Comparison of ENCODE assay signal across 19 mouse cellular contexts in genomic region chr9:26681516-26681915, GRCm38 (mm10). TPM values are rescaled to one million over a fixed set of nuclear protein-coding genes. Genes with fewer than 3 reads are reported as not detected.
DNase-seq lines count a peak whose midpoint lies in the region; ATAC-seq and TF ChIP-seq lines count a peak whose summit lies in the region.
"Had no signal": no experiment of that assay in that cellular context is flagged by ENCODE, and none has a peak within 500 bp of the region (broad histone marks: within the 10 kb centered on the region; RNA-seq: fewer than 3 reads in every experiment).

No protein-coding gene starts in this region.

- peak; percentile 19 to 53 for DNase-seq in cerebellum, adult 2 months
- no peak for DNase-seq in cerebellum, adult 8-10 months
- DNase-seq in kidney, adult 18-20 months: peak; percentile 57
- DNase-seq in brain, adult 2 months (ENCODE audit: low read depth, low spot score): peak; percentile 73
- peak; percentile 79 to 84 for DNase-seq in kidney, postnatal 25 days
- DNase-seq in thymus, postnatal 0 days (ENCODE audit: low spot score): no peak
- no peak for DNase-seq in spleen, postnatal 10 days (ENCODE audit: low spot score in 2 of 2)
- DNase-seq: adrenal gland, adult 8-10 months; heart, adult 2 months; layer of hippocampus, adult 9-11 months; thymus, adult 2 months had no signal

- no peak for TF ChIP-seq CTCF in cerebellum, adult 2 months (IDR thresholded peaks at IDR 0.05; ENCODE audit: borderline replicate concordance, insufficient read depth, low read depth, low read length)

- H3K27me3 ChIP-seq in cerebellum, adult 2 months (ENCODE audit: control insufficient read depth, insufficient read depth, low read length): no peaks in the 10 kb centered on the region
- no peaks in the 10 kb centered on the region for H3K27me3 ChIP-seq in kidney, embryonic 15.5 days
- H3K27me3 ChIP-seq: embryonic facial prominence, embryonic 13.5 days; heart, embryonic 15.5 days; limb, embryonic 13.5 days; midbrain, embryonic 15.5 days had no signal

- H3K36me3 ChIP-seq in kidney, embryonic 15.5 days: no peaks in the 10 kb centered on the region
- H3K36me3 ChIP-seq: embryonic facial prominence, embryonic 13.5 days; heart, embryonic 15.5 days; limb, embryonic 13.5 days; midbrain, embryonic 15.5 days had no signal

- no peak overlapping the region for H3K27ac ChIP-seq in cerebellum, adult 2 months (ENCODE audit: insufficient read depth, low read length)
- no peak overlapping the region for H3K27ac ChIP-seq in kidney, embryonic 15.5 days
- H3K27ac ChIP-seq: embryonic facial prominence, embryonic 13.5 days; heart, adult 2 months; heart, embryonic 15.5 days; limb, embryonic 13.5 days; liver, embryonic 14.5 days; midbrain, embryonic 15.5 days had no signal

- no peak for ATAC-seq in kidney, embryonic 15.5 days (replicated peaks; ENCODE audit: low FRiP score)
- ATAC-seq: lung, postnatal 0 days; midbrain, embryonic 15.5 days had no signal

- no peaks in the 10 kb centered on the region for H3K4me1 ChIP-seq in cerebellum, adult 2 months (ENCODE audit: control insufficient read depth, insufficient read depth, low read length)
- H3K4me1 ChIP-seq in kidney, embryonic 15.5 days: no peaks in the 10 kb centered on the region
- H3K4me1 ChIP-seq: embryonic facial prominence, embryonic 13.5 days; heart, embryonic 15.5 days; limb, embryonic 13.5 days; midbrain, embryonic 15.5 days had no signal

- H3K4me3 ChIP-seq in cerebellum, adult 2 months (replicated peaks; ENCODE audit: insufficient read depth, low read depth, low read length): no peak overlapping the region
- no peak overlapping the region for H3K4me3 ChIP-seq in kidney, embryonic 15.5 days (replicated peaks)
- H3K4me3 ChIP-seq: embryonic facial prominence, embryonic 13.5 days; heart, adult 2 months; heart, embryonic 15.5 days; limb, embryonic 13.5 days; midbrain, embryonic 15.5 days had no signal

- no peak for TF ChIP-seq POLR2A in cerebellum, adult 2 months (IDR thresholded peaks at IDR 0.05; ENCODE audit: borderline replicate concordance, insufficient read depth, low read length)

- no peak overlapping the region for H3K4me2 ChIP-seq in kidney, embryonic 15.5 days
- H3K4me2 ChIP-seq: embryonic facial prominence, embryonic 13.5 days; heart, embryonic 15.5 days; limb, embryonic 13.5 days; midbrain, embryonic 15.5 days had no signal

- H3K9me3 ChIP-seq in kidney, embryonic 15.5 days (replicated peaks): no peaks in the 10 kb centered on the region
- H3K9me3 ChIP-seq: embryonic facial prominence, embryonic 13.5 days; heart, embryonic 15.5 days; limb, embryonic 13.5 days; midbrain, embryonic 15.5 days had no signal

- 78% methylated on average over 1 of the region's 1 CpGs for WGBS in cerebellum, adult 2 months
- 72% methylated on average over 1 of the region's 1 CpGs for WGBS in kidney, embryonic 15.5 days

- no peak overlapping the region for H3K9ac ChIP-seq in kidney, embryonic 15.5 days
- H3K9ac ChIP-seq: embryonic facial prominence, embryonic 13.5 days; heart, embryonic 15.5 days; limb, embryonic 13.5 days; liver, embryonic 14.5 days; midbrain, embryonic 15.5 days had no signal

RNA-seq across cellular contexts. Expression of gene B3gat1, which starts 52.0 kb away (rescaled TPM):
- 76.0 and 81.2 TPM in 2 replicates for polyA plus RNA-seq in cerebellum, adult 2 months (2012; rRNA removed)
- 0.15 and 0.21 TPM in 2 replicates for polyA plus RNA-seq in kidney, embryonic 15.5 days (2015; fragmentation: Nextera tagmentation; extraction: Ambion mirVana)
- not detected in 2 replicates for polyA plus RNA-seq in thymus, postnatal 0 days (2015; fragmentation: Nextera tagmentation; extraction: Ambion mirVana)
- polyA plus RNA-seq: heart, adult 2 months; heart, embryonic 15.5 days; lung, postnatal 0 days; small intestine, adult 2 months had no signal

Comparison
In these comparisons a context has a peak if more than half of its experiments do, and no peak if none do; other contexts are left out.
1. DNase-seq: peak in cerebellum, adult 2 months (2 of 2), kidney, adult 18-20 months (single experiment), brain, adult 2 months (single experiment) and kidney, postnatal 25 days (2 of 2); none in cerebellum, adult 8-10 months (single experiment), thymus, postnatal 0 days (single experiment) and spleen, postnatal 10 days (0 of 2).
2. RNA of gene B3gat1, which starts 52.0 kb away (polyA plus RNA-seq): 76.0 to 81.2 TPM in cerebellum, adult 2 months; 0.15 to 0.21 TPM in kidney, embryonic 15.5 days and not detected in thymus, postnatal 0 days; every median in the first group is over 10 times any median in the second.